Mouse (Mus musculus) ovary, postnatal 10 days (tissue): ENCODE results near the gene Jag1.

Source experiments
- DNase-seq: peaks from one replicate; pipeline ENCODE4 v3.0.0; 2022; ENCODE audit warnings: low spot score

Jag1 gene

GRCm38 (mm10) chr2:137099211-137099734, 17.2 kb downstream of the Jag1 start:
- DNase-seq, result no peak

GRCm38 (mm10) chr2:137098269-137099035, 18.0 kb downstream of the Jag1 start:
- no peak for DNase-seq

GRCm38 (mm10) chr2:137096981-137097460, 19.4 kb downstream of the Jag1 start:
- DNase-seq, result no peak

- DNase-seq, result no peak
Observed at GRCm38 (mm10) chr2:137094301-137094700, 22.1 kb downstream of the Jag1 start.

GRCm38 (mm10) chr2:137093298-137093630, 23.2 kb downstream of the Jag1 start:
- DNase-seq, result no peak

GRCm38 (mm10) chr2:137092523-137093297, 23.7 kb downstream of the Jag1 start:
- DNase-seq, result no peak

- DNase-seq, result no peak
Observed at GRCm38 (mm10) chr2:137091766-137092522, 24.5 kb downstream of the Jag1 start.

- DNase-seq, result no peak
Observed at GRCm38 (mm10) chr2:137087705-137088104, 28.7 kb downstream of the Jag1 start.

- no peak for DNase-seq
Observed at GRCm38 (mm10) chr2:137086621-137087395, 29.6 kb downstream of the Jag1 start.

- no peak for DNase-seq
Observed at GRCm38 (mm10) chr2:137085257-137085656, 31.2 kb downstream of the Jag1 start.

GRCm38 (mm10) chr2:137082896-137083620, 33.4 kb downstream of the Jag1 start:
- DNase-seq, result no peak

GRCm38 (mm10) chr2:137081001-137081400, 35.4 kb downstream of the Jag1 start:
- no peak for DNase-seq

GRCm38 (mm10) chr2:137080468-137080867, 36.0 kb downstream of the Jag1 start:
- no peak for DNase-seq

- no peak for DNase-seq
Observed at GRCm38 (mm10) chr2:137079721-137080320, 36.6 kb downstream of the Jag1 start.

- DNase-seq, result no peak
Observed at GRCm38 (mm10) chr2:137078771-137079170, 37.7 kb downstream of the Jag1 start.

GRCm38 (mm10) chr2:137074313-137074620, 42.2 kb downstream of the Jag1 start:
- DNase-seq, result no peak

- DNase-seq, result no peak
Observed at GRCm38 (mm10) chr2:137073473-137074312, 42.8 kb downstream of the Jag1 start.

- no peak for DNase-seq
Observed at GRCm38 (mm10) chr2:137067479-137068110, 48.8 kb downstream of the Jag1 start.

GRCm38 (mm10) chr2:137064513-137064912, 51.9 kb downstream of the Jag1 start:
- DNase-seq, result no peak
